Mouse (Mus musculus): ENCODE results near the gene Spata2l. TPM values are rescaled to one million over a fixed set of nuclear protein-coding genes. Genes with fewer than 3 reads are reported as not detected.
"Not testable (repeated sequence)": the region's sequence is repeated elsewhere in the genome, so short reads cannot be mapped to it uniquely, and the experiment has no call there.

Spata2l gene
- polyA plus RNA-seq, 2 experiments from 2014 or later: 6.0 to 9.2 TPM

DNA sequence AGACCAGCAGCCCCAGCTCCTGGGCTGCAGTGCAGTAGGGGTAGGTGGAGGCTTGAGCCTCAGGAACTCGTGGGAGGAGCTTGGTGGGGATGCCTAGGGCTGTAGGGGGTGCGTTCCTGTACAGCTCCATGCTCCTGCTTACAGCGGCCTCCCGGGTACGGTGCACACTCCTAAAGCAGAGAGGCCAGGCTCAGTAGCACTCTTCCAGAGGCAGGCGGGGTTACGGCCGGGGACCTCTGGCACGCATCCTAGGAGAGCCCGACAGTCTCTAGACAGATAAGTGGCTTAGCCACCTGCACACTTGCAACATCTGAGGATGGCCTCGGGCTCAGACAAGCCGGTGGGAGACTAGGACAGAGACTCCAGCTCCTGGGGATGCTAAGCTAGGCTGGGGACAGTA is 9.5 kb upstream of the Spata2l start:
- ATAC-seq: no peak

DNA sequence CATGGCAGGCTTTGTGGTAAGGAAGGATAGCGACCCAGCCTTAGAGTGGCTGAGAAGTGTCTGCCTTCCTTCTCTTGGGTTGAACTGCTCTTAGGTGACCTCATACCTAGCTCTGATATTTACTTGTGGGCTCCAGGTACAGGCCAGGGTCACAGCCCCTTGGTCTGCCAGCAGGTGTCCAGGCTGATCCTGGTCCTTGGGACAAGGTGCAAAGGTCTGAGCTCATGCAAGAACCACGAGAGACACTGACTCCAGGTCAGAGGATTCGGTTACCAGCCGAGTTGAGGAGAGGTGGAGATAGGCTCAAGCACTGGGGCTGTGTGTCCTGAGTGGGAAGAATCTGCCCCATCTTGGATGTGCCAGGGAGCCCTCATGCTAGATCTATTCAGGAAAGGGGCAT is 8.3 kb upstream of the Spata2l start:
- no peak for ATAC-seq

- ATAC-seq: no peak
These were observed 7.0 kb upstream of the Spata2l start for GRCm38 (mm10) chr8:123243053-123243452.

DNA sequence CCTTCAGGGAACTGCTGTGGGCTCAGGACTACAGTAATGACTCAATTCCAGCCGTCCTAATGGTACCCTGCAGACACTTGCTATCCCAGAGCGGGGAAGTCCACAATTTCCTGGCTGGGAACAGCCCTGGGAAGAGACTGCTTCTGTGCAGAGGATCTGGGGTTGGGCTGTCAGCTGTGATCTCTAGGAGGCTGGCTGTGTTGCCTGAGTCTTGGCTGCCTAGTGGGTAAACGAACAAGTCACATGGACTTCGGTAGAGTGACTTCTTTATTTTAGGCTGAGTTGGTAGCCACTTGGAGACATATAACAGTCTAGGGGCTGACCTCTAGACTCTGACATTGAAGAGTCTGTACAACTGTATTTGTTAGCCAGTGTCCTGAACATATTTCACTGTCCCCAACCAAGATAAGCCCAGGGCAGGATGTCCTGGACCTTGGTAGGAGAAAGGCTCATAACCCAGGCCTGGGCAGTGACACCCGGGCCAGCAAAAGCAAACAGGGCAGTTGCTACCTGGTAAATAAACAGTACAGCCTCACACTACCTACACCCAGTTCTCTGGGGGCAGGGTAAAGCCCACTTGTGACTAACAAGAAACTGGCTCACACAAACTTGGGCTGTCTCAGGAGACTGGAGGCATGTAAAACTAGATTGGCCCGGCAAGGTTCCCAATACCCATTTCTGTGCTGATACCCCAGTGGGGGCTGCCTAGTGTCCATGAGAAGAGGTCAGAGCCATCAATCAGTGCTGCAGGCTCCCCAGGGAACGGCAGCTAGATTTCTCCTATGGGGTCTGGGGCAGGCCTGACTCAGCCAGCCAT is 6.3 kb upstream of the Spata2l start:
- no peak for ATAC-seq

GRCm38 (mm10) chr8:123239398-123239797 is 3.4 kb upstream of the Spata2l start:
- no peak for ATAC-seq

DNA sequence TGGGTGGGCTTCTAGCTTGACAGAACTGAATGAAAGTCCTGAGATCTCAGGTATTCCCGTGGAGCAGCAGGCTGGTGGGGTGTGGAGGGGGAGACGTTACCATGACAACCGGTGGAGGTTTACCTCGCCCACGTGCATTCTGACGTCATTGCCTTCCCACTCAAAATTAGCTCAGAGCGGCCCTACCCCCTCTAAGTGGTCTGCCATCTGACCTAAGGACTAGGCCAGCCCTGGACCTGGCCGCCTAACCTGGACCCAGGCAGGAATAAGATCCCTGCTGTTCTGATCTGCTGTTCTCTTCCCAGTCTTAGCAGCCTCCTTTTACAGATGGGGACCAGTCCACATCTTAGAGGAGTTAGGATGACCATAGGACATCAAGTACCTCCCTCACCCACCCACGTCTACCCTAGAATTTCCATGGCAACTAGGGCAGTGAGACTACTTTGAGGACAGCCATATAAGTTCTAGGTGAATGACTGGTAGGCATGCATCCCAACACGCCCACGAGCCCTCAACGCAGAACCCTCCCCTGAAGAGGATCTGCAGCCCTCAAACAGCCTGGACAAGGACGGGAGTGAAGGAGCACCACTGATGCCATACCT is 1.0 kb downstream of the Spata2l start:
- ATAC-seq: no peak

DNA sequence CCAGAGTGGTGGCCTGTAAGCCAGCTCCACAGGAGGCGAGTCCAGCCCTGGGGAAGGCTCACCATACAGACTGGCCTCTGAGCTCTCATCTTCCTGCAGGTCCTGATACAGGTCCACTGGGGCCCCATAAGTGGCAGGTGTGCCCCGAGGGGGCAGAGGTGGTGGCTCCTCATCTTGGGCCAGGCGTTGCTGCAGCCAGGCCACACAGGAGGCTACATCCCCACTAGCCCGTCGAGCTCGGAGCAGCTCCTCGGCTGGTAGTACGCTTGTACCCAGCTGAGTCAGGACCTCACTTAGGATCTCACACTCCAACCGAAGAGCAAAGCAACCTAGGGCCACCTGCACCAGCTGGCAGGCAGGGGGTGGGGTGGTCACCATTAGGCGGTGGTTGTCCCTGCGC is 2.3 kb downstream of the Spata2l start:
- no peak for ATAC-seq

DNA sequence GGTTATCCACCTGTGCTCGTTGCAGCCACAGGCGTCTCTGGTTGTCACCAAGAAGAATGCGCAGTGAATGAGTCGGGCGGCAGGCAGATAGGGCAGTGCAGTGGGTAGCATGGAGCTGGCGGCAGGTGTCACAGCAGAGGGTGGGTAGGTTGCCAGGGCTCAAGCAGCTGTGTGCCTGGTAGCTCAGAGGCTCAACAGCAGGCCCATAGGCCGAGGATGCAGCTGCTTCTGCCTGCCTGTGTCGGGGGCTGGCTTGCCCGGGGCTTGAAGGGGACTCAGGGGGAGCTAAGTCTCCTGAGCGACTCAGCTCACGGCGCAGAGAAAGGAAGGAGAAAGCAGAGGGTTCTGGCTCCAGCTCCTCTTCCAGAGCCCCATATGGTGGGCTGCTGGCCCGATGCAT is 2.7 kb downstream of the Spata2l start:
- ATAC-seq: no peak

GRCm38 (mm10) chr8:123232553-123232952 is 3.5 kb downstream of the Spata2l start:
- ATAC-seq: no peak

GRCm38 (mm10) chr8:123231742-123232141 is 4.3 kb downstream of the Spata2l start:
- no peak for ATAC-seq

- ATAC-seq: not testable (repeated sequence)
These were observed 5.7 kb downstream of the Spata2l start for GRCm38 (mm10) chr8:123230326-123230725.

- no peak for ATAC-seq
These were observed 7.6 kb downstream of the Spata2l start for GRCm38 (mm10) chr8:123228416-123228815.

GRCm38 (mm10) chr8:123224278-123225266 is 11.5 kb downstream of the Spata2l start, which contains the start of gene Cdk10:
Gene Cdk10 (plus strand): TSS chr8:123224842.
- ATAC-seq: peak; percentile 92

- ATAC-seq: no peak
These were observed 15.1 kb downstream of the Spata2l start for GRCm38 (mm10) chr8:123220917-123221316.

GRCm38 (mm10) chr8:123215430-123215829 is 20.6 kb downstream of the Spata2l start:
- no peak for ATAC-seq

DNA sequence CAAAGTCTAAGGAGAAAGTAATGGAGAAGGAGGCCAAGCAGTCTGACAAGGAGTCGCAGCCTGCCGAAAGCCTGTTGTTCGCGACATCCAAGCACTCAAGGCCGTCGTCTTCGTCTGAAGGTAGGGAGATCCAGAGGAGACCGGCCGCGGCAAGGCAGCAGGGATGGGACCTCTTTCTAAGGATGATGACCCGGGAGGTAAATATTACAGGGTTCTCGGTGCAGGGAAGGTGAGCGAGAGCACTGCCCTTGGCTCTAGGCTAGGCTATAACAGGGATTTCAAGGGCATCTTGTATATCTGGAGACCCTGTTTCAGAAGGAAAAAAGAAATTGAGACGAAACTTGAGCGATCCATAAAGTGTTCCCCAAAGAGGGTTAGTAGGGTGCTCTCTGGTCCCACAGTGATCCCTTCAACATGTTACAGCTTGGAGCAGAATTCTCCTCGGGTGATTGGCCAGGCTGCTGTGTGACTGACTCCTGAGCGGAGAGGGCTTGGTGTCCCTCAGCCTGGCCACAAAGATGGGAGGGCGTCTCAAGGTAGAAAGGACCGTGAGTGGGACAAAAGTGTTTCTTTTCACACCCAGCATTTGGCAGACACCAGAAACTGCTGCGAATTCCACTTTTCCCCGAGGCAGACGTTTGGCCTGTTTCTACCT is 22.8 kb downstream of the Spata2l start:
- no peak for ATAC-seq

- ATAC-seq: peak; percentile 93
These were observed 23.5 kb downstream of the Spata2l start, which contains the start of the genes Chmp1a and Spata33 for GRCm38 (mm10) chr8:123212321-123213117. Gene Chmp1a (minus strand): TSS chr8:123212763. Gene Spata33 (plus strand): TSS chr8:123212832.

GRCm38 (mm10) chr8:123211876-123212275 is 24.2 kb downstream of the Spata2l start:
- ATAC-seq: peak; percentile 14

DNA sequence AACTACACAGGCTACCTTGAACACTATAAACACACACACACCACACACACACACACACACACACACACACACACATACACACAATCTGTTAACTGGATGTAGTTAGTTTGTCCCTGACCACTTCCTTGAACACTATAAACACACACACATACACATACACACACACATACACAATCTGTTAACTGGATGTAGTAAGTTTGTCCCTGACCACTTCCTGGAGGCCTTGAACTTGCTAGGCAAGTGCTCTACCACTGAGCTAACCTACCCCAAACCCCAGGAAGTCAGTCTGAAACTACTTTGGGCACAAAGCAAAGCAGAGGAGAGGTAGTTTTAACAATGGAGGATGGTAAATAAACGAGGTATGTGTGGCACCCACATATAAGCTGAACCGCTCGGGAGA is 32.5 kb downstream of the Spata2l start:
- peak; percentile 82 for ATAC-seq

DNA sequence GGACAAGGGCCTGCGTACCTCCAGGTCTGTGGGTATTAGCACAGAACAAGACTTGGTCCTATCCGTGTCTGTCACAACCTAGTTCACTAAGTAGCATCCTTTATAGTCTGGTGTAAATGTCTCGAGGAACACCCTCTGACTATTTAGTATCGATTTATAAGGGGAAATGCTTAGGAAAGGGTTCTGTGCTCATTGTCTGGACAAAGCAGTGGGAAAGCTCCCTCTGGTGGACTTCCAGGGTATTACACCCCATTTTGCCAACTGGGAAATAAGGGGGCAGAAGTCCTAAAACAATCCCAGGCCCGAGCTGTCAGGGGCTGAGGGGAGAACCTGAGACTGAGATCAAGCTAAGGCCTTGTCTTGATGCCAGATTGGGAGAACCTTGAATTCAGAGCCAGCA is 33.7 kb downstream of the Spata2l start:
- peak; percentile 34 for ATAC-seq

GRCm38 (mm10) chr8:123199864-123200263 is 36.2 kb downstream of the Spata2l start:
- ATAC-seq: no peak
